Mouse (Mus musculus) megakaryocyte progenitor cell, adult 5-6 weeks (primary cell): Measurements from ENCODE around the gene Gm38392. TPM values are rescaled to one million over a fixed set of nuclear protein-coding genes. Genes with fewer than 3 reads are reported as not detected.

Source experiments
- ATAC-seq: replicated peaks from 2 replicates; pipeline ENCODE4 v1.8.0; 2016; ENCODE audit warnings: mild to moderate bottlenecking, moderate TSS enrichment, inconsistent platforms; ENCODE audit not compliant: poor library complexity
- total RNA-seq, 2 experiments: library from RNA; stranded (forward) in 1 of 2; stranded (reverse) in 1 of 2; fragments of 157-497, 149-512 nt in 1 of 2; fragments of 200-1000 nt in 1 of 2; gene quantifications; 2 replicates each; pipeline versions ENCODE4 v1.2.3 to v1.2.4; 2015 to 2017

Gm38392 gene
- total RNA-seq, 2 experiments from 2014 or later = 0.10 TPM; not detected in 1

DNA sequence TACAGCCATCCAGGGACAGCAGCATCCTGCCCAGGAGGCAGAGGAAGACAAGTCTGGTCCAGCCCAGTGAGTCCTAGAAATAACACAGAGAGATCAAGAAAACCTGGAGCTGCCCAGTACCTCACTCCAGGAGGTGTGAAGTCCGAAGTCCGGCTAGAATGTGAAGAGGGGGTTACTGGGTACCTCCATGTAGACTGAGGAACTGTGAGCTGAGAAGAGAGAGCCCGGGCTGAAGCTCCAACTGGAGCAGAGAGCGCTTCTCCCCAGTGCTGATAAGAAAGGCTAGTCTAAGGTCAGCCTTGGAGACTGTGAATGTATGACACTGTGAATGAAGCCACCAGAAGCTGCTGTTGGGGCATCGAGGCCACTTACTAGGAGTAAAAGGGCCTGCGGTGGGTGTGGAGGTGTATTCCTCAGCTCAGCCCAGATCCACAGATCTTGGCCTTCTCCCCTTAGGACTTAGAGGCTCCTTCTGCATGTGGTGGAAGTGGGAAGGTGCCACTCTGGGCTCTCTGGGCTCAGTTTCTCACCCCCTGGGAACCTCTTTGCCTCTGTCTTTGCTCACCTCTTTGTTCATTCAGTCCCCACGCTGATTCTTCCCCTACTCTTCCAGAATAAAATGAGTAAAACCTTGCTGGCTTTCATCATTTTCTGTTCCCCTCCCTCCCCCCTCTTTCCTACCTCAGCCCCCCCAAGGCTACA lies 82.9 kb downstream of the Gm38392 start:
- ATAC-seq = no peak

DNA sequence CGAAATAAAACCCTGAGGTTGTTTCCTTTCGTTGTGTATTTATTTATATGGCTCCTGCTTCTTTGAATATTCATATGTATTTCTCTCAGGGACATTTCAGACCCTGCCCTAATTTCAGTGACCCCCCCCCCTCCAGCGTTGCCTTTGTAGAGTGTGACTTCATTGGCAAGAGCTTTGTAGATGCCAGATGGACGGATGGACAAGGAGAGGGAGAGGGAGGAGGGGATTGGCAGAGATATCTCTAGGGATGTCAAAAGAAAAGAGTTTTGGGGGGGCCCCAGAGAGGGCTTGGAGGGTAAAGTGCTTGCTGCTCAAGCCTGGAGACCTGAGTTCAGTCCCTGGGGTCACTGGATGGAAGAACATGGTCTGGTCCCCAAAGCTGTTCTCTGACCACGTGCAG lies 83.6 kb downstream of the Gm38392 start:
- no peak for ATAC-seq

DNA sequence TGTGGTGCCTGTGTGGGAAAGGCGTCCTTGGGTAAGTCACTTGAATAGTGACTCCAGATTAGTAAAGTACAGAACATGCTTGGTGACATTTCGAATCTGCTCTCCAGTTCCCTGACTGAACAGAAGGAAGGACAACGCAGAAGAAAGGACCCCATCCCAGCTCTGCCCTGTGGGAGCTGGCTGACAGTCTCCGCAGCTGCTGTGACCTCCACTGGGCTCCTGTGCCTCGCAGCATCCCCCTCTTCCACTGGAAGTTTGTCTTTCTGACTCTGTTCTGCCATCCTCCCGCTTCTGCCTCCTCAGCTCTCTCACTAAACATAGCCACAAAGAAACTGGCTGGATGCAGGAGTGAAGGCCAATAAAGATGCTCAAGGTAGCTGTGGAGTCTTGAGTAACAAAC lies 84.0 kb downstream of the Gm38392 start:
- no peak for ATAC-seq

DNA sequence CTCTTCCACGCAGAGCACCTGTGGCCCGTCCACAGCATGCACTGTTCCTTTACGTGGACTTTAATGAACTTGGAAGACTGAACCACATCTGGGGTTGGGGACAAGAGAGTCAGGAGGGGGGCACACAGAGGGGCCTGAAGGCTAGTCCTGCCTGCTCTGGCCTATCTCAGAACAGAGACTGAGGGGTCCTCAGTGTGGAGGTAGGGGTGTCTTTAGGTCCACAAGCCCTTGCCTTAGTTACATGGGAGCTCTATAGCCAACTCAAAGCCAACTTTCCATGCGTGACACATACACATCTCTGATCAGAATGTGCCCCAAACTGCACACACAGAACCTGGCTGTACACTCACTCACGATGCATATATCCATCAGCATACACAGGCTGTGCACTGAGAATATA lies 85.4 kb downstream of the Gm38392 start:
- no peak for ATAC-seq

GRCm38 (mm10) chr3:88200972-88201330 lies 86.1 kb downstream of the Gm38392 start:
- ATAC-seq = no peak

DNA sequence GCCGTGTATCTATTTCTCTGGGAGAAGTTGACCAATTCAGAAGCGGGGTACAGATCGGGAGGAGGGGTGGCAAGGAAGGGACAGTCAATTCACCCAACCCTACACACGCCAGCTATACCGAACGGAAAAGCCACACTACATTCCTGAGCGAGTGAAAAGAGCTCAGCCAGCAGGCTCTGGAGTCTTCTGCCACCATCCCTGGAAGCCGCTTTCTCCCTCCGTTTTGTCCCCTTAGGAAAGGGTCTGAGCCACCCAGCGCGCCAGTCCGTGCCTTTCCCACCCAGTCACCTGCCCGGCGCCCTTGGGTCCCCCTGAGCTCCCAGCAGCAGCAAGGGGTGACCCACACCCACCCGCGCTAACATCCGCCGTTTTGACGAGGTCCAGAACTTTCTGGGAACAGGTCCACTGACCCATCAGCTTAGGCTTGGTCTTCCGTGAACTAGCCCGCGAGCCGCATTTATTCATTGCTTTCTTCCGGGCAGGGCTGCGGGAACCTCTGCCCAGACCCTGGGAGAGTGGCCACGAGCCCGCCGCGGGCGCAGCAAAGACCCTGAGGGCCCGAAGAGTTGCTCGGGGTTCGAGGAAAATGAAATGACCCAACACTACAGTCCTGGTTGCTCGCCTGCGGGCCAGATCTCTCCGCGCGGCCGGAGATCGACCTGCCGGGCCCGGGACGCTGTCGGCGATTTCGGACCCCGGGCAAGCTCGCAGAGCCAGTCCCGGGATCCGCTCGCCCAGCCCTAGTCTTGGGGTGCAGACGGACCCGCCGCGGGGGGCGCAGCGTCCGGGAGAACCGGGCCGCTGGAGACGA lies 86.6 kb downstream of the Gm38392 start:
- ATAC-seq = no peak

DNA sequence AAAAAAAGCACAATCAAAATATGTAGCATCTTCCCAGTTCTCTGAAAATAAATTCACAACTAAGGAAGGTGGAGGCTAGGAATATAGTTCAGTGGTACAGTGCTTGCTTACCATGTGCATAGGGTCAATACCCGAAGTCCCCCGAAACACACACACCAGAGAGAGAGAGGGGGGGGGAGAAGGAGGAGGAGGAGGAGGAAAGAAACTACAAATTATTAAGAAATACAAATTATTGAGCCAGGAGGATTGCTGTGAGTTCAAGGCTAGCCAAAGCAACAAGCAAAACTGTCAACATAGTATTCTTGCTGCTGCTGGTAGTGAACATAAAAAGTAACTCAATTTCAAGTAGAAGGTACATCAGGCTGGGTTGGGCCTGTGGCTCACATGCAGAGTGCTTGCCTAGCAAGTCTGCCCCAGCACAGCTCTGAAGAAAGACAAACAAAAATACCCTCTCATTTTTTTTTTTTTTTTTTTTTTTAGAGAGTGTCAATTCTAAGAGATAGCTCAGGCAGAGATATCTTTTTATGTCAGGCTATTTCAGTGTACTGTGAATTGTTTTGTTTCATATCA lies 87.4 kb downstream of the Gm38392 start:
- ATAC-seq = no peak

GRCm38 (mm10) chr3:88198505-88199020 lies 88.4 kb downstream of the Gm38392 start:
- ATAC-seq = no peak

GRCm38 (mm10) chr3:88197741-88198504 lies 89.1 kb downstream of the Gm38392 start:
- ATAC-seq = no peak

Other genes with a start within 250 kb of the Gm38392 start
- 34.2 and 38.7 TPM in 2 replicates for gene Gpatch4, start 244.1 kb downstream of the Gm38392 start, total RNA-seq (2015)
- 49.2 and 51.8 TPM in 2 replicates for gene Gpatch4, start 244.1 kb downstream of the Gm38392 start, total RNA-seq (2017)
- gene Naxe, start 228.7 kb downstream of the Gm38392 start, total RNA-seq (2015) = 44.2 and 67.8 TPM in 2 replicates
- gene Naxe, start 228.7 kb downstream of the Gm38392 start, total RNA-seq (2017) = 39.6 and 41.4 TPM in 2 replicates
- gene Ttc24, start 208.9 kb downstream of the Gm38392 start, total RNA-seq (2015) = not detected in 2 replicates
- not detected in 2 replicates for gene Ttc24, start 208.9 kb downstream of the Gm38392 start, total RNA-seq (2017)
- gene Iqgap3, start 205.2 kb downstream of the Gm38392 start, total RNA-seq (2015) = 14.1 and 14.2 TPM in 2 replicates
- 21.4 and 22.0 TPM in 2 replicates for gene Iqgap3, start 205.2 kb downstream of the Gm38392 start, total RNA-seq (2017)
- gene Mef2d, start 144.8 kb downstream of the Gm38392 start, total RNA-seq (2015) = 82.5 and 95.7 TPM in 2 replicates
- gene Mef2d, start 144.8 kb downstream of the Gm38392 start, total RNA-seq (2017) = 49.6 and 52.8 TPM in 2 replicates
- gene Rhbg, start 32.5 kb downstream of the Gm38392 start, total RNA-seq (2015) = not detected in 2 replicates
- gene Rhbg, start 32.5 kb downstream of the Gm38392 start, total RNA-seq (2017) = 0.14 TPM in 1 of 2 replicates, not detected in the other
- gene Tsacc, start 9.8 kb upstream of the Gm38392 start, total RNA-seq (2015) = 10.3 and 12.2 TPM in 2 replicates
- 4.1 and 5.3 TPM in 2 replicates for gene Tsacc, start 9.8 kb upstream of the Gm38392 start, total RNA-seq (2017)
- gene Cct3, start 9.9 kb upstream of the Gm38392 start, total RNA-seq (2015) = 620 and 719 TPM in 2 replicates
- 355 and 383 TPM in 2 replicates for gene Cct3, start 9.9 kb upstream of the Gm38392 start, total RNA-seq (2017)
- gene Glmp, start 37.8 kb upstream of the Gm38392 start, total RNA-seq (2015) = 86.5 and 116 TPM in 2 replicates
- gene Glmp, start 37.8 kb upstream of the Gm38392 start, total RNA-seq (2017) = 20.2 and 23.9 TPM in 2 replicates
- gene Tmem79, start 48.9 kb upstream of the Gm38392 start, total RNA-seq (2015) = 1.1 and 1.9 TPM in 2 replicates
- 1.3 and 2.3 TPM in 2 replicates for gene Tmem79, start 48.9 kb upstream of the Gm38392 start, total RNA-seq (2017)
- 31.3 and 31.6 TPM in 2 replicates for gene Smg5, start 49.0 kb upstream of the Gm38392 start, total RNA-seq (2015)
- 59.8 and 62.6 TPM in 2 replicates for gene Smg5, start 49.0 kb upstream of the Gm38392 start, total RNA-seq (2017)
- gene Paqr6, start 77.4 kb upstream of the Gm38392 start, total RNA-seq (2015) = 0.15 TPM in 1 of 2 replicates, not detected in the other
- gene Paqr6, start 77.4 kb upstream of the Gm38392 start, total RNA-seq (2017) = not detected in 2 replicates
- gene Bglap3, start 85.5 kb upstream of the Gm38392 start, total RNA-seq (2015) = not detected in 2 replicates
- not detected in 2 replicates for gene Bglap3, start 85.5 kb upstream of the Gm38392 start, total RNA-seq (2017)
- gene Bglap2, start 91.5 kb upstream of the Gm38392 start, total RNA-seq (2015) = not detected in 2 replicates
- gene Bglap2, start 91.5 kb upstream of the Gm38392 start, total RNA-seq (2017) = not detected in 2 replicates
- gene Bglap, start 97.3 kb upstream of the Gm38392 start, total RNA-seq (2015) = not detected in 2 replicates
- not detected in 2 replicates for gene Bglap, start 97.3 kb upstream of the Gm38392 start, total RNA-seq (2017)
- gene Pmf1, start 123.1 kb upstream of the Gm38392 start, total RNA-seq (2015) = 161 and 165 TPM in 2 replicates
- 121 and 129 TPM in 2 replicates for gene Pmf1, start 123.1 kb upstream of the Gm38392 start, total RNA-seq (2017)
- gene Slc25a44, start 137.9 kb upstream of the Gm38392 start, total RNA-seq (2015) = 10.3 and 11.1 TPM in 2 replicates
- gene Slc25a44, start 137.9 kb upstream of the Gm38392 start, total RNA-seq (2017) = 16.2 and 17.9 TPM in 2 replicates
- gene Sema4a, start 174.0 kb upstream of the Gm38392 start, total RNA-seq (2015) = 32.7 and 43.1 TPM in 2 replicates
- 25.9 and 39.4 TPM in 2 replicates for gene Sema4a, start 174.0 kb upstream of the Gm38392 start, total RNA-seq (2017)
- 2.3 and 2.6 TPM in 2 replicates for gene Lmna, start 222.7 kb upstream of the Gm38392 start, total RNA-seq (2015)
- 5.8 and 9.8 TPM in 2 replicates for gene Lmna, start 222.7 kb upstream of the Gm38392 start, total RNA-seq (2017)
- 3.8 and 3.9 TPM in 2 replicates for gene Mex3a, start 245.2 kb upstream of the Gm38392 start, total RNA-seq (2015)
- 1.7 and 2.8 TPM in 2 replicates for gene Mex3a, start 245.2 kb upstream of the Gm38392 start, total RNA-seq (2017)